Mouse (Mus musculus) spleen, adult 2 months (tissue): ENCODE data around the gene Coro7. TPM values are rescaled to one million over a fixed set of nuclear protein-coding genes. Genes with fewer than 3 reads are reported as not detected.

Experiments used
- DNase-seq, 2 experiments: peaks; one replicate each; pipeline versions ENCODE4 v3.0.0 to v3.0.0-alpha.2; 2012 to 2021; ENCODE audit warnings: low spot score in 2 of 2, low read depth in 1 of 2
- H3K27ac ChIP-seq: fragments of 200-500 bp; 2 replicates; pipeline ENCODE4 v1.5.1; 2012; ENCODE audit warnings: low read length, inconsistent platforms; ENCODE audit not compliant: insufficient read depth
- H3K27me3 ChIP-seq: fragments of 200-500 bp; 2 replicates; pipeline ENCODE4 v1.6.1; 2012; ENCODE audit warnings: mild to moderate bottlenecking, moderate library complexity, low read length, inconsistent platforms; ENCODE audit not compliant: control insufficient read depth, insufficient read depth
- H3K36me3 ChIP-seq: fragments of 200-500 bp; 2 replicates; pipeline ENCODE4 v1.6.1; 2012; ENCODE audit warnings: mild to moderate bottlenecking, low read length, inconsistent platforms; ENCODE audit not compliant: control insufficient read depth, insufficient read depth
- H3K4me1 ChIP-seq: fragments of 200-500 bp; 2 replicates; pipeline ENCODE4 v1.6.1; 2011; ENCODE audit warnings: inconsistent platforms; ENCODE audit not compliant: control insufficient read depth, insufficient read depth, insufficient read length
- H3K4me3 ChIP-seq: fragments of 200-500 bp; 2 replicates; pipeline ENCODE4 v1.5.1; 2011; ENCODE audit warnings: mild to moderate bottlenecking, inconsistent platforms; ENCODE audit not compliant: insufficient read depth, insufficient read length; ENCODE audit errors: extremely low read depth
- CTCF ChIP-seq: fragments of 200-500 bp; IDR thresholded peaks from 2 replicates; pipeline ENCODE4 v1.5.1; 2011; ENCODE audit warnings: mild to moderate bottlenecking, inconsistent platforms; ENCODE audit not compliant: insufficient read depth, insufficient read length, insufficient replicate concordance; ENCODE audit errors: extremely low read depth
- POLR2A ChIP-seq: fragments of 200-500 bp; IDR thresholded peaks from 2 replicates; pipeline ENCODE4 v1.6.1; 2011; ENCODE audit warnings: low read depth, low read length, inconsistent platforms
- WGBS: fragments of 180-500 bp; shearing (Covaris S2); methylation state at CpG from one replicate; pipeline ENCODE4 v1.1.7; 2018; 5-methylcytosine and 5-hydroxymethylcytosine counted together
- polyA plus RNA-seq: library from polyadenylated mRNA; depleted of rRNA; stranded (reverse); fragments of >200 nt; gene quantifications from 2 replicates; pipeline ENCODE4 v1.2.3, GENCODE M21; 2012

Coro7 gene
- polyA plus RNA-seq, 1 experiment: 150 TPM

GRCm38 (mm10) chr16:4608532-4609059, 71.0 kb downstream of the Coro7 start:
- 87% methylated on average over 19 of the region's 19 CpGs for WGBS
- no peak for DNase-seq
- no peak overlapping the region for H3K27ac ChIP-seq

GRCm38 (mm10) chr16:4607818-4608531, 71.6 kb downstream of the Coro7 start:
- peak; percentile 99 for TF ChIP-seq CTCF
- TF ChIP-seq POLR2A: no peak
- Histone ChIP-seq H3K27ac (no peak overlapping the region), H3K27me3 (no peaks in the 10 kb centered on the region), H3K36me3 (no peaks in the 10 kb centered on the region), H3K4me1 (no peaks in the 10 kb centered on the region), H3K4me3 (no peak overlapping the region)
- peak; percentile 61 to 79 for DNase-seq
- 59% methylated on average over 9 of the region's 9 CpGs for WGBS

More at GRCm38 (mm10) chr16:4608532-4609059, 71.0 kb downstream of the Coro7 start:
- no peaks in the 10 kb centered on the region for H3K4me1 ChIP-seq
- H3K27me3 ChIP-seq: no peaks in the 10 kb centered on the region
- no peak overlapping the region for H3K4me3 ChIP-seq
- TF ChIP-seq POLR2A (no peak), CTCF (no peak)
- H3K36me3 ChIP-seq: no peaks in the 10 kb centered on the region

- no peaks in the 10 kb centered on the region for H3K27me3 ChIP-seq
- no peak for DNase-seq
- H3K36me3 ChIP-seq: no peaks in the 10 kb centered on the region
- H3K4me3 ChIP-seq: no peak overlapping the region
- H3K27ac ChIP-seq: no peak overlapping the region; the same call in 1 of the 2 replicates
- WGBS: 46% methylated on average over 5 of the region's 5 CpGs
- H3K4me1 ChIP-seq: no peaks in the 10 kb centered on the region
- no peak for TF ChIP-seq POLR2A
- TF ChIP-seq CTCF: 0 out of 2 replicates have a peak, but pooled peaks have one; percentile 14
These were observed 73.0 kb downstream of the Coro7 start for GRCm38 (mm10) chr16:4606431-4607084.

- no peak for TF ChIP-seq CTCF
- no peak for TF ChIP-seq POLR2A
- H3K4me1 ChIP-seq: no peaks in the 10 kb centered on the region
- no peak for DNase-seq
- H3K36me3 ChIP-seq: no peaks in the 10 kb centered on the region
- 79% methylated on average over 13 of the region's 13 CpGs for WGBS
- H3K4me3 ChIP-seq: no peak overlapping the region
- no peaks in the 10 kb centered on the region for H3K27me3 ChIP-seq
- H3K27ac ChIP-seq: no peak overlapping the region
These were observed 74.0 kb downstream of the Coro7 start for GRCm38 (mm10) chr16:4605514-4606131.

- Histone ChIP-seq H3K27me3 (no peaks in the 10 kb centered on the region), H3K4me1 (no peaks in the 10 kb centered on the region), H3K36me3 (no peaks in the 10 kb centered on the region), H3K4me3 (no peak overlapping the region), H3K27ac (no peak overlapping the region)
- 85% methylated on average over 11 of the region's 11 CpGs for WGBS
- no peak for DNase-seq
- TF ChIP-seq CTCF: no peak
- no peak for TF ChIP-seq POLR2A
These were observed 75.2 kb downstream of the Coro7 start for GRCm38 (mm10) chr16:4604293-4604837.

GRCm38 (mm10) chr16:4603453-4603837, 76.1 kb downstream of the Coro7 start:
- no peak for DNase-seq
- Histone ChIP-seq H3K4me1 (no peaks in the 10 kb centered on the region), H3K4me3 (no peak overlapping the region), H3K27me3 (no peaks in the 10 kb centered on the region), H3K36me3 (no peaks in the 10 kb centered on the region), H3K27ac (no peak overlapping the region)
- TF ChIP-seq CTCF: no peak
- no peak for TF ChIP-seq POLR2A
- WGBS: 79% methylated on average over 1 of the region's 1 CpGs

- H3K27me3 ChIP-seq: no peaks in the 10 kb centered on the region
- no peak for DNase-seq
- no peaks in the 10 kb centered on the region for H3K4me1 ChIP-seq
- H3K4me3 ChIP-seq: no peak overlapping the region
- TF ChIP-seq CTCF (no peak), POLR2A (no peak)
- no peaks in the 10 kb centered on the region for H3K36me3 ChIP-seq
- WGBS: 62% methylated on average over 7 of the region's 7 CpGs
- H3K27ac ChIP-seq: no peak overlapping the region
These were observed 76.7 kb downstream of the Coro7 start for GRCm38 (mm10) chr16:4602766-4603452.
